Mouse (Mus musculus) embryonic fibroblast, embryonic 13.5 days (primary cell): Measurements from ENCODE around the gene Sarnp.

Source experiments
- CTCF ChIP-seq: IDR thresholded peaks from 2 replicates; pipeline ENCODE4 v1.5.1; 2011; ENCODE audit warnings: mild to moderate bottlenecking, control low read depth, low read length, moderate library complexity, borderline replicate concordance; ENCODE audit not compliant: insufficient read depth
- POLR2A ChIP-seq: IDR thresholded peaks from 2 replicates; pipeline ENCODE4 v1.6.1; 2011; ENCODE audit warnings: low read depth, mild to moderate bottlenecking, control low read depth, low read length, moderate library complexity

GRCm38 (mm10) chr10:128892246-128892645 lies 75.1 kb downstream of the Sarnp start:
- TF ChIP-seq POLR2A = no peak
- no peak for TF ChIP-seq CTCF
